Mouse (Mus musculus) kidney, adult 2 months (tissue): ENCODE data around the gene Ash1l.

Experiments
- CTCF ChIP-seq: fragments of 200-500 bp; conservative IDR thresholded peaks from 2 replicates; pipeline ENCODE4 v1.5.1; 2011; ENCODE audit warnings: low read depth, mild to moderate bottlenecking, control low read depth, low read length, moderate library complexity, mixed read lengths; ENCODE audit not compliant: insufficient read depth, insufficient read length
- POLR2A ChIP-seq: fragments of 200-500 bp; IDR thresholded peaks from one replicate; pipeline ENCODE4 v1.6.1; 2011; ENCODE audit warnings: low read depth, low read length, control low read depth

- TF ChIP-seq CTCF: no peak
- no peak for TF ChIP-seq POLR2A
These were observed 3.3 kb downstream of the Ash1l start for GRCm38 (mm10) chr3:88953736-88954135.
